Mouse (Mus musculus) layer of hippocampus, adult 18-20 months (tissue): Measurements from ENCODE around the gene Kcnj14. TPM values are rescaled to one million over a fixed set of nuclear protein-coding genes. Genes with fewer than 3 reads are reported as not detected.

Experiments
- DNase-seq, 2 experiments: peaks; one replicate each; pipeline ENCODE4 v3.0.0; 2022; ENCODE audit warnings: low spot score in 2 of 2
- total RNA-seq, 2 experiments: library from RNA; stranded (reverse); gene quantifications; 2 replicates each; pipeline ENCODE4 v1.2.3; 2021

The Kcnj14 gene
- total RNA-seq, 2 experiments from 2014 or later = 1.4 to 2.4 TPM

GRCm38 (mm10) chr7:45797661-45798510 is 26.7 kb downstream of the Kcnj14 start:
- no peak for DNase-seq

DNA sequence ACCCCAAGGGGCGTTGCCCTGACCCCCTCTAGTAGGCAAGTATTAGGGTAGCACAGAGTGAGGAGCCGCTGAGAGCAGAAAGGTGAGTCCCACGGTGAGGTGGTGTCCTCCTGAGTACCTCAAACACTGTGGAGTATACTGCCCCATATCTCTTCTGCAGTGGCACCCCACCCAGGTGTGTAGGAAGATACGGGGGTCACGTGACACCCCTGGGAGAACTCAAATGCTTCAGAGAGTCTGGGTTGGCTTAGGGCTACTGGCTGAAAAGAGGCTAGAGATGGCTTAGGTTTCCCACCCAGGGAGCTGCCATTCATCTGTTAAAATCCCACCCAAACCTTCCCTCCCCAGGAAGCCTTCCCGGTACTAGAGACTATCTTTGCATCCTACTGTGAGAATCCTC is 27.6 kb downstream of the Kcnj14 start:
- DNase-seq = no peak

GRCm38 (mm10) chr7:45794971-45795370 is 29.6 kb downstream of the Kcnj14 start:
- DNase-seq = no peak

DNA sequence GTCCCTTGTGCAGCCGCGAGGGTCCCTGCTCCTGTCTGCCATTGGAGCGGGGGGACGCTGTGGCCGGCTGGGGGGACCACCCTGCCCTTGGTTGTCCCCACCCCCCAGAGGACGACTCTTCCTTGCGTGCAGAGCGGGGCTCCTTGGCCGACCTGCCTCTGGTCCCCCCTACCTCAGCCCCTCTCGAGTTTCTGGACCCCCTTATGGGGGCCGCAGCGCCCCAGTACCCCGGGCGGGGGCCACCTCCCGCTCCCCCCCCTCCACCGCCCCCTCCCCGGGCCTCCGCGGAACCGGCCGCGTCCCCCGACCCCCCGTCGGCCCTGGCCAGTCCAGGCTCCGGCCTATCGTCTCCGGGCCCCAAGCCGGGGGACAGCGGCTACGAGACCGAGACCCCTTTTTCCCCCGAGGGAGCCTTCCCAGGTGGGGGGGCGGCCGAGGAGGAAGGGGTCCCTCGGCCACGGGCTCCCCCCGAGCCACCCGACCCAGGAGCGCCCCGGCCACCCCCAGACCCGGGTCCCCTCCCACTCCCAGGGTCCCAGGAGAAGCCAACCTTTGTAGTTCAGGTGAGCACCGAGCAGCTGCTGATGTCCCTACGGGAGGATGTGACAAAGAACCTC is 30.5 kb downstream of the Kcnj14 start:
- DNase-seq = no peak

GRCm38 (mm10) chr7:45793240-45793639 is 31.3 kb downstream of the Kcnj14 start:
- no peak for DNase-seq

DNA sequence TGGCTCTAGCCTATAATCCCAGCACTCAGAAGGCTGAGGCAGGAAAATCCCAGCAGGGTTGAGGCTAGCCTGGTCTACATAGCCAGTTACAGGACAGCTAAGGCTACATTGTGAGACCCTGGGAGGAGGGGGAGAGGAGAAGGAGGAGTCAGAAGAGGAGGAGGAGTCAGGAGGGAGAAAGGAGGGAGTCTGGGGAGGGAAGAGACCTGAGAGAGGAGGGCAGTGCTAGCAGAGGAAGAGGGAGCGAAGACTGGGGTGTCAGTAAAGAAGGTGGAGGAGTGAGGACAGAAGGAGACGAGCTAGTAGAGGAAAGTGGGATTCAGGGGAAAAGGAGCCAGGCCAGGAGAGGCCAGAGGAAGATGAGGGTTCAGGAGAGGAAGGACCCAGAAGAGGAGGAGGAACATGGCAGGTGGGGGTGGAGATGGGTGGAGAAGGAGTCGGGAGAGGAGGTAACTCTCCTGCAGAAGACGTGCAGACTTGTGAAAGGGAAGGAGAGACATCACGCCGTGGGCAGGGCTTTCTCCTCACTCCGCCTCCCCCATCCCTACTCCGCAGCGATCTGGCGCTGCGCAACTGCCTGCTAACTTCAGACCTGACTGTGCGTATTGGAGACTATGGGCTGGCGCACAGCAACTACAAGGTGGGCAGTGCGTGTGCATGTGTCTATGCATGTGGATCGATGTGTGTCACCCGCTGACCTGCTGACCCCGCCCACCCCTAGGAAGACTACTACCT is 32.7 kb downstream of the Kcnj14 start:
- no peak for DNase-seq

- no peak for DNase-seq
Observed at GRCm38 (mm10) chr7:45790721-45791120, 33.9 kb downstream of the Kcnj14 start.

GRCm38 (mm10) chr7:45787642-45788041 is 36.9 kb downstream of the Kcnj14 start:
- DNase-seq = no peak

DNA sequence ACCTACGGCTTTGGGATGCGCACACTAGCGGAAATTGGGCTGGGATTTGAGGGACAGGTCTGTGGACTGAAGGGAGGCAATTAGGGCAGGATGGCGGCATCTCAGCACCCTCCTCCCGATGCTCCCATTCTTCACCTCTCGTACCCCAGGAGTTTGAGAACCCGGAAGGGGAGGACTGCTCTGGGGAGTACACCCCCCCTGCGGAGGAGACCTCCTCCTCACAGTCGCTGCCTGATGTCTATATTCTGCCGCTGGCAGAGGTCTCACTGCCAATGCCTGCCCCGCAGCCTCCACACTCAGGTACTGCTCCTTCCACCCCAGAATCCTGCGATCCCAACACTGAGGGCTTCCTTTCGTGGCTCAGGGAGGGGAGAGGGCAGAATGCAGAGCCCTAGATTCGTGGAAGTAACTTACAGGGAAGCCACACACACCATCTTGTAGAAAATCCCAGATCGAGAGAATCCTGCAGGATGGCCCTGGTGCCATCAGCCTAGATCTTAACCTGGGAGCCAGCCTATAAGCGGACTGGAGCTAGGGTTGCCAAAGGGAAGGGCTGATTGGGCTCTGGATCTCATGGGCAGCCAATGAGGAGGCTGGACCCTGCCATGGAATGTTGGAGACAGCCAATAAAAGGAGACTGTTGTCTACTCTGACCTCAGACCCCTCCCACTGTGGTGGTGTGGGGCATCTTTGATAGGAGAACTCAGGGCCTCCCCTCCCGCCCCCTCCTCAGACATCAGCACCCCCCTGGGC is 37.7 kb downstream of the Kcnj14 start:
- peak in 1 of 2 experiments; percentile 77 for DNase-seq

GRCm38 (mm10) chr7:45786136-45786578 is 38.4 kb downstream of the Kcnj14 start:
- no peak for DNase-seq

GRCm38 (mm10) chr7:45785388-45786135 is 39.0 kb downstream of the Kcnj14 start:
- no peak for DNase-seq

DNA sequence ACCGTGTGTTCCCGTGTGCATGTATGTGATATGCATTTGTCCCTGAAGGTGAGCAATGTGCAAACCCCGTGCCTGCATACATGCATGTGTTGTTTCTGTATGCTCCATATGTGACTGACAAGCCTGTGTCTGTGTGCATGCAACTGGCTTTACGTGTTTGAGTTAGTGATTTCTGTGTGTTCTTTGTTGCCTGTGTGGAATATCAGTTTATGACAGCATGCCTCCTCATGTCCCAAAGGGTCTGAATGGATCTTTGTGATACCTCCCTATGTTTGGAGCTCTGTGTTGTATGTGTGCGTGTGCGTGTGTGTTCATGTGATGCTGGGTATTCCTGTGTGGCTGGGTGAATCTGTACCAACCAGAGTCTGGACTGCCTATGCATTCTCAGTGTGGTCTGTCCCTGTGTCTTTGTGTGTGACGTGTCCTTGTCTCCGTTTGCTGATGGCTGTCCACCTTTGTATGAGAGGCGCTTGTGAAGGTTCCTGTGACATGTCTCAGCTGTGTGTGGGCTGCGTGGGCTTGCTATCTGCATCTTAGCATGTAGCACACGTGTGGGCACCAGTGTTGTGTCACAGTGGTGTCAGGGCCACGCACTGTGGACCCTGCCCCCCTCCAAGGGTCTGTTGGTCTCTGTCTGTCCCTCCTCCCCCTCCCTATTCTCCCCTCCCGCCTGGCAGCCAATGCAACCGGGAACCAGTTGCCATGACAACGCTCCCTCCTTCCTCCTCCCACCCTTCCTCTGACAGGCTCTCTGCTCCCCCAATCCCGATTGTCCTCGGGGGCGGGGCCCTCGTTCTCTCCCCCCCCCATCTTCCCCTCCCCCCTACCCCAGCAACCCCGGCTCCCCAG is 39.8 kb downstream of the Kcnj14 start, which contains the start of gene Sult2b1:
Sult2b1 (minus strand) TSS at position 146 of the 849 bp plus-strand sequence.
- DNase-seq = peak; percentile 93 to 97

- peak; percentile 76 to 85 for DNase-seq
Observed at GRCm38 (mm10) chr7:45783511-45784091, 41.0 kb downstream of the Kcnj14 start, which contains the start of gene Lmtk3. Lmtk3 (plus strand) TSS chr7:45783738.

- DNase-seq = no peak
Observed at GRCm38 (mm10) chr7:45782271-45782670, 42.3 kb downstream of the Kcnj14 start.

GRCm38 (mm10) chr7:45779081-45779641 is 45.4 kb downstream of the Kcnj14 start:
- no peak for DNase-seq

- DNase-seq = no peak
Observed at GRCm38 (mm10) chr7:45775237-45775636, 49.3 kb downstream of the Kcnj14 start.

DNA sequence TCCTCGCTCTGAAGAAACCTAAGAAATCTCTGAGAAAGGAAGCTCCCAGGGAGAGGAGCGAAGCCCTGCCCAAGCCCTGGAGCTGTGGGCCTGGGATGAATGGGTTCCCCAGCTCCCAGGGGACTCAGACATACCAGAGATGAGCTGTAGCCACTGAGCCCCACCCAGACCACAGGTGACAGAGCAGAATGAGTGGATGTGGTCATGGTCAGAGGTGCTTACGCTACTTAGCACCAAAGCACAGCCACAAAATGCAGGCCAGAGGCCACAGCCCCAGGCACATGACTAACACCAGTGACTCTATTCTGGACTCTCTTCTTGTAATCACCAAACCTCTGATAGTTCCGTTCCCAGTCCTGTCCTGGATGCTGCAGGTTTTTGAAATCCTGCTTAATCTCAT is 53.5 kb downstream of the Kcnj14 start:
- DNase-seq = no peak

GRCm38 (mm10) chr7:45770427-45771082 is 54.0 kb downstream of the Kcnj14 start:
- no peak for DNase-seq
